Mouse (Mus musculus): ENCODE measurements at regions not wholly inside any gene's neighbourhood (a gene's known extent, or its start where the extent isn't known, plus 50 kb on each side); places are given as distances from the start of the nearest gene placed in this dataset.

DNA sequence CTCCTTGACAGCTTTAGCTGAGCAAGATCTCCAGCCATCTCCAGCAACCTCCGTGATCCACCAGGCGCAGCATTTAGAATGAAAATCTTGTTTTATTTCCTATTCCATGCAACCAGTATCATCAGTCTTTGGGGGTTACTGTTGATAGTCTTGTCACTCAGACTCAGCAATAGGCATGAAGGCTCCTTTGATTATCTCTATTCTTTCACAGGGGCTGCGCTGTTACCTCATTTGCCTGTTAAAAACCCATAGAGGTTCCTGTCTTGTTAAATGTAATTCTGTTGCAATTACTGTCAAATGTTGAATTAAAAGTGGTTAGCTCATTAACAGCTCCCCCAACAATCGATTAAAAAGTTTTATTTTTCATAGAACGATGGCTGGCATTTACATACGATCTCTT is 502.7 kb downstream of the Olfm4 start:
- no peak for DNase-seq

DNA sequence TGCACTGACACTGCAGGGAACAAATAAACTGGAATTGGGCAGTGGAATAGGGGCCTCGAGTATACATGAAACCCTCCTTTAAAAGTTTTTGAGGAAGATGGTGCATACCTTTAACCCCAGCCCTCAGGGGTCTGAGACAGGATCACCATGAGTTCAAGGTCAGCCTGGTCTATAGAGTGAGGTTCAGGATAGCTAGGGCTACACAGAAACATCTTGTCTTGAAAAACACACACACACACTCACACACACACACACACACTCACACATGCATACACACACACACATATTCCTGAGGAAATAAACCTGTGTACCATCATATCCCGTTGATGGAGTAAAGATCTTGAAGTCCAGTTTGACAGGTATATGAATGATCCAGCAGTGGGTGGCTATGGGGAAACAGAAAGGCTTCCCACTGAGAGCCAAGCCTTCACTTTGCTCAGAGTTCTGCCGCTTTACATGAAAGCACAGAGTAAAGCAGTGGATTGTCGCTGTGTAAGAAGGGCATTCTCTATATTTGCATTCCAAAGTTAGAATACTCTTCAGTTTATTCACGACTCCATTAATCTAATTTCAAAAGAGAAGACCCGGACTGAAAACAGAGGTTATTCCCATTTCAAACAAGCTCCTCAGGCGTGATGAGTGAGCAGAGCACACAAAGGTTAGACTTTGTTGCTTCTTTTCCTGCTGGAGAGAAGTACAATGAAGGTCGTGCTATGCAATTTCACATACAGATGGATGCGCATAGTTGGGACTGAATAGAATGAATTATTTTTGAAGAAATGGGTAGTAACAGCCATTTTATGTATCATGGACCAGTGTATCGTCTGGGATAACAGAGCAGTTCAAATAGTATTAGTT is 508.4 kb downstream of the Olfm4 start:
- no peak for DNase-seq

DNA sequence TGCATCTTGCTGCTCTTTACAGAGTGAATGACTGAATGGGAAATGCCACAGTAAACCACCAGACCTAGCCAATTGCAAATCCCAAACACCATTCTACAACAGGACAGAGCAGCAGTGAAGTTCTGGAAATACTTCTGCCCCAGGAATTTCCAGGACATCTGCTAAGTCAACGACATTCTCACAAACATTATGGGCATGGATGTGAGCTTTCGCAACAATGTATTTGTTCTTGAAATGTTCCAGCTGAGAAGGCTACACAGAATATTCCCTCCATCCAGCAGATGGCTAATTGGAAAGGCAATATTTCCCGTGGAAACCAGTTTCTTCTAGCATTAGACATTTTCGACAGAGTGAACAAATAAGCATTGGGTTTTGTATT is 509.0 kb downstream of the Olfm4 start:
- DNase-seq, result no peak

DNA sequence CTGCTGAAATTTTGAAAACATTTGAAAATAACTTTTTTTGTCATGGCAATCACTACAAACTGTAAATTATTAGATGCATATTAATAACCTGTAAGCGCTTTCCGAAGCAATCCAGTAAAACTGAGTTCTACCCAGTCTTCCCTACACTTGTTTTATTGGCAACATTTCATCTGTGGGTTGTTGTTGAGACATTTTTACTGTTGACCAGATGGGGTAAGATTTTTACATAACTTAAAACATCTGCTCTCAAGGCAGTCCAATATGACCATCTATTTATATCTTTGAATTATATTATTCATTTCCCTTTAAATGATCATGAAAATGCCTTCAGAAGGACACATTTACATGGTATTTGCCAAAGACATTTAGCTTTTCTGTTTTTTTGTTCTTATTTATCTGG is 520.5 kb downstream of the Olfm4 start:
- no peak for DNase-seq

DNA sequence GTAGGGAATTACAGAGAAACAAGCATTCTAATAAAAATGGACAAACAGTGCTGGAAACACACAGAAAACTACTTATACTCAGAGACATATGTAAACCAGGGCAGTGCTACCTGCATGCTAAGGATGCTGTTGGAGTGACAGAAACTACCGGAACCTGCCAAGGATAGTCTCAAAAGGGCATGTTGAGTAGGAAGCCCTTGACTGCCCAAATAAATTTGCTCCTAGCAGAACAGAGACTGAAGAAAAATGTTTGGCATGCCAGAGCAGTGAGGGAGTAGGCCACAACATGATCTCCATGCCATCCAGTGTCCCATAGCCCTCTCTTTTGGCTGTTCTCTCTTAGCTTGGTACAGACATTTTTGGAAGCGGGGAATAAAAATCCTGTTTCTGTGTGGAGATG is 532.7 kb downstream of the Olfm4 start:
- DNase-seq, result no peak

DNA sequence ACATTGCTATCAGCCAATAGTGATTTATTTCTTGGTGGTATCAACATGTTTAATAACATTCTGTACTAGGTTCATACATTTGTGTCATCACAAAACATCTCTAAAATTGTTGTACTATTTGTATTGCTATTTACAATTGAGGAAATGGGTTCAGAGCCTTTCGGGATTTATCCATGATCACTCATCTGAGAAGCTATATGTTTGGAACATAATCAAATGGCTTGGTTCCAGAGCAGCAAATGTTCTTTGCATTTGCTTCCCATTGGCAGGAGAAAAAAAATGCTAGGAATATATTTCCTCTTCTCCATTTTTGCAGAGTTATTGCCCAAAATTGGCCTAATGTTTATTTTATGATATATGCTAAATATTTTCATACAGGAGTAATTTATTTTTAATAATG is 537.3 kb downstream of the Olfm4 start:
- no peak for DNase-seq

DNA sequence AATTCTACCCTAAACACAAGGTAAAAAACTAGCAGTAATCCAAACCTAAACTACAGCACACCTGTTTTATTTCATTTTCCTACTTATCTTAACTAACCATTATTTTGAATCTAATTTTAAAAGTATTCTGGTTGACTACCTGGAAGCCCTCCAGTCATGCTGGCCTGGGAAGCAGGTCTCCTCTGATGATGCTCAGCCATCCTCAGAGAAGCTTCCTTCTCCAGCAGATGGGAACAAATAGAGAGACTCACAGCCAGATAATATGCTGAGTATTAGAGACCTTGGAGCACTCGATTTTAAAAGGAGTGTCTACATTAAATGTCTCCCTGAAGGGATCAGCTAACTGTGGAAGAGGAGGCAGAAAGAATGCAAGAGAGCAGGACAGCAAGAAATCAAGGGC is 537.8 kb downstream of the Olfm4 start:
- DNase-seq, result no peak

DNA sequence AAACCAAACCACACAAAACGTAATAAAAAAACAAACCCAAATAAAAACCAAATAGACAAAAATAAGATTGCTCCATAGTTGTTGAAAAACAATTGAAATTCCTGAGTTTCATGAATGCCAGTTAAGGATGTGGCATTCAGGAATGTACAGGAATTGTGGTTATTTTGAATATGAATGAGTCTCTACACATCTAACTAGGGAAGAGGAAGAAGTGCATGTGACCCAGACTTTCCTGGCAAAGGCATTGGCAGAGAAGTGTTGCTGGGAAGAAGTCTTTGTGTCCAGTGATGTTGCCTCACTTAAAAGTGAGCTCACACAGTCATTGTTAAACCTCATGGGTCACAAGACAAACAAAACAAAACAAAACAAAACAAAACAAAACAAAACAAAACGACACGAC is 538.7 kb downstream of the Olfm4 start:
- DNase-seq, result no peak

DNA sequence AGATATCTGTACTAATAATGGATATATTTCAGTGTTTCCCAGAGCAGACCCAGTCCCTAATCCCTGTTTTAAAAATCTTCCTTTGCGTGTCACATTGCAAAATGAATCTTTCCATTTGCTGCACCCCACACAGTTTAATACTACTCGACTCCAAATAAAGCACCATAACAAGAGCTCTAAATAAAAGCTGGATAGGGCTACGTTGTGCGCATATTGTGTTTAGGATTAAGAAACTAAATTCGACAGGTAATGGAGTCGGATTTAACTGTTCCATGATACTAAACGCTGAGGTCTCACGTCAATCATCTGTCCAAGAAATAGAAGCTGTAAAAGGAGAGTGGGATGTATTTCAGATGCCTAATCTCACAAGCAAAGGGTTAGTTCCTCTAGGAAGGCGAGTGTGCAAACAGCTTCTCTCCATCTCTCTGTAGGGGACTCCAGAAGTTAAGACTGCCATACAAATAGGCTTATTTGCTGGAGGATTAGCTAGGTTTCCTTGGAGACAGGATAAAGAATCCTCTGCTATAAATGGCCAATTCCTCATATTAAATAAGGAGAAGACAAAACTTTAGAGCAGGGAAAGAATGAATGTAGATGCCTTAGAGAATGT is 544.6 kb downstream of the Olfm4 start:
- no peak for DNase-seq

DNA sequence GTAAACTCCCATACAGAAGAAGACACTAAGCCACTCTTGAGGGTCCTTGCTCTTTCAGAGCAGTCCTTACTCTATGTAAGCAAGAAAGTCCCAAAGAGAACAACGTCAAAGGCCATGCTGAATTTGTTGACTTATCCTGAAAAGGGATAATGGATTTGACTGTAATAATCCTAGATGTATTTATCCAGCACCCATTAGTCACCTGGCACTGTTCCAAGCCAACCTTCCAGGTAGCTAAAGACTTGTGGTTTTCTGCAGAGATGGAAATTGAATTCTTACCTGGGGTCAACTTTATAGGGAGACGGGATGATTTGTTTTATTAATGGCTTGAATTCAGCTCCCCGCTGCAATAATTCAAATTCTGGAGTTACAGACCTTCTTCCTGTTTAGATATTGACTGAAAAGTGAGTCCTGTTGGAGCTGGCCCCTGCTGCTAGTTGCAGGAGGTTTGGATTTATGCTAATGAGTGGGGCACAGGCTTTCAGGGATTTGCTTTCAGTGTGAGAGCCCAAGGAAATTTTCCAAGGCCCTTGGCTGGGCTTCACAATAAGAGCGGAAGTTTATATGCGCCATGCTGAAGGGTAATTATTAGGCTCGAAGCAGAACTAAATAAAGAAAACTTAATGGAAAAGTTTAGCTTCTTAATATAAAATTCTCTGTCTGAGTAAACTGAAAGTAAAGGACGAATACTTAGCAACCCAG is 552.3 kb downstream of the Olfm4 start:
- no peak for DNase-seq

DNA sequence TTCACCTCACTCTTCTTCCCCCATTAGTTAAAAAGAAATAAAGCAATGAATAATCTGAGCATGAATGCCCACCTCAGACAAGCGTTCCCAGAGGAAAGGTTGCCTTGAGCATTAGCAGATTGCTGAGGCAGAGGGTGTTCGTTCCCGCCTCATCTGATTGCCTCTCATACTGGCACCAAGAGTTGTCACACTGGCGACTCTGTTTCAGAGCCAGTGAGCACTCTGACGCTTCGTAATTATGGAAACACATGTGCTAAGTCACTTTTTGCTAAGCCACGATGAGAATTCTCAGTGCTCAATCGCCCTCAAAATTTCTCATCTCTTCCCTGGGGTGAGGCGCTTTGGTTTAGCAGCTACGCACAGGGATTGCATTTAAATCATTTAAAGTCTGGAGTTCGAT is 576.1 kb downstream of the Olfm4 start:
- no peak for DNase-seq

All from thymus, postnatal 14 days (tissue).